Mouse (Mus musculus) adrenal gland, postnatal 0 days (tissue): ENCODE results near the gene Exoc3. TPM values are rescaled to one million over a fixed set of nuclear protein-coding genes. Genes with fewer than 3 reads are reported as not detected.

Experiments used
- polyA plus RNA-seq: library from polyadenylated mRNA; unstranded; fragments of >200 nt; fragmentation: Nextera tagmentation; extraction: Ambion mirVana; gene quantifications from 2 replicates; pipeline ENCODE4 v1.2.1, GENCODE M21; 2015

The Exoc3 gene
- 38.8 and 53.0 TPM in 2 replicates for polyA plus RNA-seq

GRCm38 (mm10) chr13:74208317-74208985 is at the start of gene Exoc3:
Exoc3 (minus strand) TSS chr13:74208732.

GRCm38 (mm10) chr13:74121141-74121602 is 87.4 kb downstream of the Exoc3 start, which contains the start of gene Slc9a3:
Slc9a3 (plus strand) TSS chr13:74121457.

Other genes with a start within 250 kb of the Exoc3 start
- not detected in 2 replicates for gene Zdhhc11, start 244.9 kb downstream of the Exoc3 start, polyA plus RNA-seq
- gene Tppp, start 199.3 kb downstream of the Exoc3 start, polyA plus RNA-seq: 1.4 and 2.1 TPM in 2 replicates
- 6.5 and 8.9 TPM in 2 replicates for gene Cep72, start 146.4 kb downstream of the Exoc3 start, polyA plus RNA-seq
- 0.11 TPM in 1 of 2 replicates, not detected in the other for gene Slc9a3, start 87.3 kb downstream of the Exoc3 start, polyA plus RNA-seq
- 0.69 and 1.1 TPM in 2 replicates for gene Ahrr, start 83.6 kb upstream of the Exoc3 start, polyA plus RNA-seq
- gene Pdcd6, start 108.8 kb upstream of the Exoc3 start, polyA plus RNA-seq: 213 and 266 TPM in 2 replicates
- 147 and 300 TPM in 2 replicates for gene Sdha, start 141.5 kb upstream of the Exoc3 start, polyA plus RNA-seq
- gene Ccdc127, start 141.6 kb upstream of the Exoc3 start, polyA plus RNA-seq: 35.2 and 45.2 TPM in 2 replicates
- not detected in 2 replicates for gene Lrrc14b, start 155.3 kb upstream of the Exoc3 start, polyA plus RNA-seq
- gene Zfp72, start 182.1 kb upstream of the Exoc3 start, polyA plus RNA-seq: 3.6 and 4.3 TPM in 2 replicates
- 130 and 144 TPM in 2 replicates for gene Ftl1-ps1, start 191.0 kb upstream of the Exoc3 start, polyA plus RNA-seq